ENCODE assay signal across 16 mouse cellular contexts in genomic region chr11:52286958-52287305, GRCm38 (mm10). TPM values are rescaled to one million over a fixed set of nuclear protein-coding genes. Genes with fewer than 3 reads are reported as not detected.
DNase-seq lines count a peak whose midpoint lies in the region; ATAC-seq and TF ChIP-seq lines count a peak whose summit lies in the region.
"Had no signal": no experiment of that assay in that cellular context is flagged by ENCODE, and none has a peak within 500 bp of the region (broad histone marks: within the 10 kb centered on the region; RNA-seq: fewer than 3 reads in every experiment).

No protein-coding gene starts in this region.

- TF ChIP-seq CTCF in brain, embryonic 14.5 days (IDR thresholded peaks at IDR 0.05; ENCODE audit: borderline replicate concordance, extremely low read depth, insufficient read depth, insufficient read length), result no peak

- no peak overlapping the region for H3K4me3 ChIP-seq in midbrain, embryonic 10.5 days
- no peak overlapping the region for H3K4me3 ChIP-seq in midbrain, embryonic 15.5 days
- no peak overlapping the region for H3K4me3 ChIP-seq in limb, embryonic 10.5 days
- H3K4me3 ChIP-seq: erythroblast, embryonic 14.5 days; heart, embryonic 15.5 days; liver, embryonic 15.5 days had no signal

- peak overlapping the region; percentile 6; the same call in 1 of the 2 replicates for H3K27ac ChIP-seq in midbrain, embryonic 10.5 days (replicated peaks)
- H3K27ac ChIP-seq in midbrain, embryonic 15.5 days, result no peak overlapping the region
- peak overlapping the region; percentile 37 for H3K27ac ChIP-seq in limb, embryonic 10.5 days
- H3K27ac ChIP-seq: heart, embryonic 15.5 days; liver, embryonic 15.5 days had no signal

- peak; percentile 20 for DNase-seq in adrenal gland, postnatal 14 days
- DNase-seq in adrenal gland, postnatal 25 days, result no peak
- no peak for DNase-seq in midbrain, embryonic 10.5 days (ENCODE audit: low spot score)
- DNase-seq in brain, embryonic 14.5 days (ENCODE audit: low read depth), result peak; percentile 28
- DNase-seq in limb, embryonic 10.5 days (ENCODE audit: low spot score), result peak; percentile 54
- DNase-seq in gastrocnemius, postnatal 10 days, result no peak
- no peak for DNase-seq in cerebellum, postnatal 36 days
- DNase-seq: kidney, adult 9 months; layer of hippocampus, adult 9-11 months; left cerebral cortex, postnatal 4 days; right cerebral cortex, postnatal 25 days had no signal

- no peak for ATAC-seq in midbrain, embryonic 15.5 days (replicated peaks)
- ATAC-seq: hindbrain, embryonic 16.5 days had no signal

- no peak overlapping the region for H3K9ac ChIP-seq in midbrain, embryonic 15.5 days
- H3K9ac ChIP-seq: heart, embryonic 15.5 days; liver, embryonic 15.5 days had no signal

- no peaks in the 10 kb centered on the region for H3K36me3 ChIP-seq in midbrain, embryonic 10.5 days
- H3K36me3 ChIP-seq in midbrain, embryonic 15.5 days (replicated peaks), result no peaks in the 10 kb centered on the region
- H3K36me3 ChIP-seq in limb, embryonic 10.5 days, result no peaks in the 10 kb centered on the region
- H3K36me3 ChIP-seq: heart, embryonic 15.5 days; liver, embryonic 15.5 days had no signal

- 17% methylated on average over 4 of the region's 4 CpGs for WGBS in midbrain, embryonic 10.5 days
- 11% methylated on average over 4 of the region's 4 CpGs for WGBS in midbrain, embryonic 15.5 days
- 3% methylated on average over 4 of the region's 4 CpGs for WGBS in limb, embryonic 10.5 days

- H3K9me3 ChIP-seq in midbrain, embryonic 10.5 days (replicated peaks), result no peaks in the 10 kb centered on the region
- no peaks in the 10 kb centered on the region for H3K9me3 ChIP-seq in midbrain, embryonic 15.5 days
- no peaks in the 10 kb centered on the region for H3K9me3 ChIP-seq in limb, embryonic 10.5 days (replicated peaks)
- H3K9me3 ChIP-seq: heart, embryonic 15.5 days; liver, embryonic 15.5 days had no signal

- H3K27me3 ChIP-seq in midbrain, embryonic 10.5 days (ENCODE audit: low read depth, poor library complexity, severe bottlenecking), result peaks cover 54% of the 10 kb centered on the region
- H3K27me3 ChIP-seq in midbrain, embryonic 15.5 days (replicated peaks), result peaks cover 36% of the 10 kb centered on the region
- peaks cover 30% of the 10 kb centered on the region for H3K27me3 ChIP-seq in limb, embryonic 10.5 days (ENCODE audit: low read depth, poor library complexity, severe bottlenecking)

- TF ChIP-seq POLR2A in brain, embryonic 14.5 days (IDR thresholded peaks at IDR 0.05; ENCODE audit: borderline replicate concordance, extremely low read depth, insufficient read depth, insufficient read length, poor library complexity, severe bottlenecking), result no peak

- H3K4me1 ChIP-seq in midbrain, embryonic 10.5 days, result peaks cover 57% of the 10 kb centered on the region
- peaks cover 25% of the 10 kb centered on the region for H3K4me1 ChIP-seq in midbrain, embryonic 15.5 days
- H3K4me1 ChIP-seq in limb, embryonic 10.5 days, result peaks cover 58% of the 10 kb centered on the region

- H3K4me2 ChIP-seq in midbrain, embryonic 15.5 days, result no peak overlapping the region
- H3K4me2 ChIP-seq: heart, embryonic 15.5 days; liver, embryonic 15.5 days had no signal

RNA-seq across cellular contexts. Expression of gene Tcf7, which starts 4.1 kb away (rescaled TPM):
- total RNA-seq in adrenal gland, postnatal 14 days (2021), result 41.6 and 78.5 TPM in 2 replicates
- 38.8 and 41.3 TPM in 2 replicates for total RNA-seq in adrenal gland, postnatal 25 days (2021)
- 8.0 and 10.6 TPM in 2 replicates for polyA plus RNA-seq in midbrain, embryonic 10.5 days (2016; fragmentation: Nextera tagmentation; extraction: Ambion mirVana)
- 5.1 and 5.5 TPM in 2 replicates for polyA plus RNA-seq in midbrain, embryonic 15.5 days (2015; fragmentation: Nextera tagmentation; extraction: Ambion mirVana)
- polyA plus RNA-seq in brain, embryonic 14.5 days (2012; rRNA removed), result 8.2 and 10.3 TPM in 2 replicates
- polyA plus RNA-seq in limb, embryonic 10.5 days (2016; fragmentation: Nextera tagmentation; extraction: Ambion mirVana), result 24.4 and 41.7 TPM in 2 replicates
- total RNA-seq in gastrocnemius, postnatal 10 days (2021), result 1 to 10 TPM; 2.0 to 4.6 TPM

RNA-seq across cellular contexts. Expression of gene Skp1a, which starts 55.1 kb away (rescaled TPM):
- total RNA-seq in adrenal gland, postnatal 14 days (2021), result 321 and 322 TPM in 2 replicates
- total RNA-seq in adrenal gland, postnatal 25 days (2021), result 448 and 476 TPM in 2 replicates
- polyA plus RNA-seq in midbrain, embryonic 10.5 days (2016; fragmentation: Nextera tagmentation; extraction: Ambion mirVana), result 916 and 943 TPM in 2 replicates
- 905 and 933 TPM in 2 replicates for polyA plus RNA-seq in midbrain, embryonic 15.5 days (2015; fragmentation: Nextera tagmentation; extraction: Ambion mirVana)
- polyA plus RNA-seq in brain, embryonic 14.5 days (2012; rRNA removed), result 231 and 285 TPM in 2 replicates
- polyA plus RNA-seq in limb, embryonic 10.5 days (2016; fragmentation: Nextera tagmentation; extraction: Ambion mirVana), result 876 and 900 TPM in 2 replicates
- total RNA-seq in gastrocnemius, postnatal 10 days (2021), result 100 to 1,000 TPM; 254 to 257 TPM

Comparison
In these comparisons a context has a peak if more than half of its experiments do, and no peak if none do; other contexts are left out.
1. DNase-seq: peak in adrenal gland, postnatal 14 days (single experiment), brain, embryonic 14.5 days (single experiment) and limb, embryonic 10.5 days (single experiment); none in adrenal gland, postnatal 25 days (single experiment), midbrain, embryonic 10.5 days (single experiment), gastrocnemius, postnatal 10 days (single experiment) and cerebellum, postnatal 36 days (0 of 2).